Mouse (Mus musculus) olfactory bulb, adult 2 months (tissue): ENCODE measurements around the gene Pycr2.

Experiments used
- CTCF ChIP-seq: fragments of 200-500 bp; IDR thresholded peaks from 2 replicates; pipeline ENCODE4 v1.5.1; 2012; ENCODE audit warnings: low read depth, mild to moderate bottlenecking, low read length, moderate library complexity; ENCODE audit not compliant: insufficient read depth
- POLR2A ChIP-seq: fragments of 200-500 bp; IDR thresholded peaks from 2 replicates; pipeline ENCODE4 v1.6.1; 2012; ENCODE audit warnings: mild to moderate bottlenecking, low read depth, low read length, moderate library complexity; ENCODE audit not compliant: insufficient read depth

GRCm38 (mm10) chr1:180943032-180943644 is 39.0 kb downstream of the Pycr2 start:
- TF ChIP-seq CTCF (no peak), POLR2A (no peak)
